Mouse (Mus musculus): ENCODE results near the gene Plek2.

The Plek2 gene

GRCm38 (mm10) chr12:78910684-78911461 lies 4.1 kb upstream of the Plek2 start:
- DNase-seq = no peak

- DNase-seq = no peak
Measured at GRCm38 (mm10) chr12:78908081-78908605, 1.4 kb upstream of the Plek2 start.

- DNase-seq = no peak
Measured at GRCm38 (mm10) chr12:78904499-78904898, 2.3 kb downstream of the Plek2 start.

GRCm38 (mm10) chr12:78903313-78903712 lies 3.5 kb downstream of the Plek2 start:
- DNase-seq = no peak

- no peak for DNase-seq
Measured at GRCm38 (mm10) chr12:78901467-78901866, 5.3 kb downstream of the Plek2 start.

- no peak for DNase-seq
Measured at GRCm38 (mm10) chr12:78897861-78898260, 8.9 kb downstream of the Plek2 start.

GRCm38 (mm10) chr12:78891149-78891548 lies 15.6 kb downstream of the Plek2 start:
- DNase-seq = no peak

- DNase-seq = no peak
Measured at GRCm38 (mm10) chr12:78890062-78890461, 16.7 kb downstream of the Plek2 start.

GRCm38 (mm10) chr12:78874581-78874980 lies 32.2 kb downstream of the Plek2 start:
- no peak for DNase-seq

GRCm38 (mm10) chr12:78868115-78868514 lies 38.6 kb downstream of the Plek2 start:
- DNase-seq = no peak

GRCm38 (mm10) chr12:78865434-78865833 lies 41.3 kb downstream of the Plek2 start:
- no peak for DNase-seq

- no peak for DNase-seq
Measured at GRCm38 (mm10) chr12:78862254-78862730, 44.5 kb downstream of the Plek2 start.

GRCm38 (mm10) chr12:78861496-78862253 lies 45.1 kb downstream of the Plek2 start, which contains the start of the genes Atp6v1d and Eif2s1:
TSS of gene Atp6v1d (minus strand) at chr12:78861638.
TSS of gene Eif2s1 (plus strand) at chr12:78861819.
- peak; percentile 99 for DNase-seq

GRCm38 (mm10) chr12:78860921-78861495 lies 45.8 kb downstream of the Plek2 start:
- DNase-seq = no peak

- no peak for DNase-seq
Measured at GRCm38 (mm10) chr12:78848246-78848645, 58.5 kb downstream of the Plek2 start.

GRCm38 (mm10) chr12:78842429-78842828 lies 64.3 kb downstream of the Plek2 start:
- DNase-seq = no peak

GRCm38 (mm10) chr12:78839906-78840305 lies 66.9 kb downstream of the Plek2 start:
- no peak for DNase-seq

Measured in cerebellum, adult 9-10 months (tissue).